Mouse (Mus musculus) cortical plate, adult 2 months (tissue): ENCODE data around the gene Ggps1.

Source experiments
- CTCF ChIP-seq: fragments of 200-500 bp; IDR thresholded peaks from 2 replicates; pipeline ENCODE4 v1.5.1; 2011; ENCODE audit warnings: mild to moderate bottlenecking, control low read depth, low read length; ENCODE audit not compliant: insufficient read depth; ENCODE audit errors: extremely low read depth
- POLR2A ChIP-seq: fragments of 200-500 bp; IDR thresholded peaks from 2 replicates; pipeline ENCODE4 v1.6.1; 2011; ENCODE audit warnings: mild to moderate bottlenecking, low read length, control low read depth; ENCODE audit not compliant: insufficient read depth; ENCODE audit errors: extremely low read depth

DNA sequence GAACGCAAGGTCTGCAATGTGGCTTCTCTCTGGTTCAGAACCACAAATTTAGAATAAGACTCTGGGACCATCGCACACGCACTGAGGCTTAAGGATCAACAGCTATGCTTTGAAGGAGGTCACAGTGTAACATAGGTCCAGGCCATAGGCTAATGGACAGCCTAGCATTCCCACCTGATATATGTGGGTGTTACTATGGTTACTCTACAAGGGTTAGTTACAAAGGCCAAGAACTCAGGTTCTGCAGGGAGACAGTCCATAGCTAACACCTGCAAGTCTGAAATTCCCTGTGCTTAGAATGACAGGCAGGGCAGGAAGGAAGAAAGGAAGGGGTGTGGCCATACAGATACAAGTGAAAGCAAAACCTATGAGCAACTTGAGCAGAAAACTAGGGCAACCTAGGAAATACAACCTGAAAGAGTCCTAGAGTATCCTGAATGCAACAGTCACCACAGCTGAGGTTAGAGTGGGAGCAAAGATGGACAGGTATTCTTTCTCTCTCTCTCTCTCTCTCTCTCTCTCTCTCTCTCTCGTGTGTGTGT lies 51.8 kb downstream of the Ggps1 start:
- TF ChIP-seq CTCF (no peak), POLR2A (no peak)
